Mouse (Mus musculus) G1E (cell line): Measurements from ENCODE around the gene Abca17.

Experiments
- CTCF ChIP-seq: IDR thresholded peaks from 2 replicates; pipeline ENCODE4 v1.5.1; 2012; ENCODE audit warnings: low read depth, low read length, inconsistent platforms, mixed read lengths
- GATA1 ChIP-seq: IDR thresholded peaks from 2 replicates; pipeline ENCODE4 v1.6.1; 2012; ENCODE audit warnings: borderline replicate concordance, low read length, inconsistent platforms, mixed read lengths
- POLR2AphosphoS5 ChIP-seq: IDR thresholded peaks from 2 replicates; pipeline ENCODE4 v1.6.1; 2012; ENCODE audit warnings: low read depth, low read length, inconsistent platforms; ENCODE audit not compliant: insufficient replicate concordance
- TAL1 ChIP-seq: conservative IDR thresholded peaks from 2 replicates; pipeline ENCODE4 v1.6.1; 2012; ENCODE audit warnings: low read depth, low read length, inconsistent platforms, mixed read lengths

DNA sequence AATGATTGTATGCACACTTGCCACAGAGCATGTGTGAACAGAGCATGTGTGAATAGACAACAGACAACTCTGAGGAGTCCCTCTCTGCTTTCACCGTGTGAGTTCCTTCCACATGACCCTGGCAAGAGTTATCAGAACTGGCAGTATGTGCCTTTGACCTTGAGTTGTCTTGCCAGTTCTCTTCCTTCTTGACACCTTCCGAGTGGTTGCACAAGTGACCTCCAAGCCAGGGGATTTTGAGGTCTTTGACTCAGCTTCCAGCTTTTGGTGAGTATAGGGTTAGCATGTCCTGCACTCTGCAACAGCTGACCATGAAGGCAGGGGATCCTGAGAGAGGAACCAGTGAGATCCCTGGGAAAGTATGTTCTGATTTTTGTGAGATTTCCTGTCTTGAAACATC is 27.6 kb upstream of the Abca17 start:
- no peak for TF ChIP-seq CTCF
- TF ChIP-seq GATA1: no peak
- no peak for TF ChIP-seq POLR2AphosphoS5
- no peak for TF ChIP-seq TAL1
